Mouse (Mus musculus) small intestine, adult 2 months (tissue): ENCODE results near the gene Rbak.
"Not testable (repeated sequence)": the region's sequence is repeated elsewhere in the genome, so short reads cannot be mapped to it uniquely, and the experiment has no call there.

Source experiments
- CTCF ChIP-seq: fragments of 200-500 bp; IDR thresholded peaks from 2 replicates; pipeline ENCODE4 v1.5.1; 2012; ENCODE audit warnings: low read depth, mild to moderate bottlenecking, control low read depth, inconsistent platforms, low read length, moderate library complexity, mixed read lengths; ENCODE audit not compliant: insufficient replicate concordance, insufficient read length; ENCODE audit errors: extremely low read depth
- POLR2A ChIP-seq: fragments of 200-500 bp; IDR thresholded peaks from 2 replicates; pipeline ENCODE4 v1.6.1; 2012; ENCODE audit warnings: low read depth, mild to moderate bottlenecking, control low read depth, inconsistent platforms, low read length, moderate library complexity

DNA sequence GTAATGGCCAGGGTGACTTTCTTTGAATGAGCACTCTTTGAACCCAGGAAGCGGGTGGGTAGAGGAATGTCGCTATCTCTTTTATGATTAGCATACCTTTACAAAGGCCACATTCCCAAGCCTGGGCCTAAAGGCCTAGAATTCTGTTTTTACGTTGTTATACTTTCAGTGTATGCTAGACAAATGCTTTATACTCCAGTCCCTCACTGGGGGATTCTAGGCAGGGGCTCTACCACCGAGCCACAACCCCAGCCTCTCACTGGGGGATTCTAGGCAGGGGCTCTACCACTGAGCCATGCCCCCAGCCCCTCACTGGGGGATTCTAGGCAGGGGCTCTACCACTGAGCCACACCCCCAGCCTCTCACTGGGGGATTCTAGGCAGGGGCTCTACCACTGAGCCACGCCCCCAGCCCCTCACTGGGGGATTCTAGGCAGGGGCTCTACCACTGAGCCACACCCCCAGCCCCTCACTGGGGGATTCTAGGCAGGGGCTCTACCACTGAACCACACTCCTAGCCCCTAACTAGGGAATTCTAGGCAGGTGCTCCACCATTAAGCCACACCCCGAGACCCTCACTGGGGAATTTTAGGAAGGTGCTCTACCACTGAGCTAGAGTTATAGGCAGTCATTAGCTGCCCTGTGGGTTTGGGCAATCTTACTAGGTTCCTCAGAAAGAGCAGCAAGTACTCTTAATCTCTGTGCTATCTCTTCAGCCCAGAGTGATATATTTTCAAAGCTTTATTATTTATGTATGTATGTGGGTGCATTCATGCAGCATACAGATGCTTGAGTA, 46.2 kb downstream of the Rbak start:
- not testable (repeated sequence) for TF ChIP-seq POLR2A, CTCF
